In genomic region chr5:149331407-149332143, GRCm38 (mm10) we compare ENCODE assay signal across 15 mouse cellular contexts.
DNase-seq lines count a peak whose midpoint lies in the region; ATAC-seq lines count a peak whose summit lies in the region.
"Had no signal": no experiment of that assay in that cellular context is flagged by ENCODE, and none has a peak within 500 bp of the region (broad histone marks: within the 10 kb centered on the region; RNA-seq: fewer than 3 reads in every experiment).

No protein-coding gene starts in this region.

- H3K27ac ChIP-seq in heart, embryonic 16.5 days (ENCODE audit: low read length): no peak overlapping the region
- 0 out of 2 replicates have a peak overlapping the region, but pooled peaks have one; percentile 2 for H3K27ac ChIP-seq in intestine, embryonic 16.5 days (ENCODE audit: low read length)
- H3K27ac ChIP-seq in midbrain, embryonic 14.5 days (replicated peaks; ENCODE audit: low read depth, low read length): no peak overlapping the region
- H3K27ac ChIP-seq: hindbrain, postnatal 0 days; left cerebral cortex, adult 2 months; macrophage had no signal

- 0 out of 2 replicates have a peak overlapping the region, but pooled peaks have one; percentile 22 for H3K9ac ChIP-seq in heart, embryonic 16.5 days (ENCODE audit: low read length)
- peak overlapping the region; percentile 20; the same call in 1 of the 2 replicates for H3K9ac ChIP-seq in intestine, embryonic 16.5 days (ENCODE audit: low read depth, low read length)
- H3K9ac ChIP-seq in midbrain, embryonic 14.5 days (replicated peaks; ENCODE audit: low read length): no peak overlapping the region

- intact Hi-C loops in left cerebral cortex, postnatal 25 days (cut with DNase I): no loop called here

- no peaks in the 10 kb centered on the region for H3K36me3 ChIP-seq in heart, embryonic 16.5 days (ENCODE audit: control insufficient read depth, insufficient read depth)
- no peaks in the 10 kb centered on the region for H3K36me3 ChIP-seq in intestine, embryonic 16.5 days (ENCODE audit: control insufficient read depth, insufficient read depth, low read length)
- no peaks in the 10 kb centered on the region for H3K36me3 ChIP-seq in midbrain, embryonic 14.5 days (ENCODE audit: control insufficient read depth, insufficient read depth, low read length)

- no peaks in the 10 kb centered on the region for H3K9me3 ChIP-seq in heart, embryonic 16.5 days (replicated peaks; ENCODE audit: control insufficient read depth, low read length)
- H3K9me3 ChIP-seq in intestine, embryonic 16.5 days (ENCODE audit: control insufficient read depth, low read length): no peaks in the 10 kb centered on the region
- H3K9me3 ChIP-seq in midbrain, embryonic 14.5 days (ENCODE audit: control insufficient read depth, low read length): no peaks in the 10 kb centered on the region

- no peak overlapping the region for H3K4me3 ChIP-seq in heart, embryonic 16.5 days (ENCODE audit: low read length)
- no peak overlapping the region for H3K4me3 ChIP-seq in intestine, embryonic 16.5 days (ENCODE audit: low read length)
- no peak overlapping the region for H3K4me3 ChIP-seq in midbrain, embryonic 14.5 days (replicated peaks; ENCODE audit: low read depth, low read length)
- H3K4me3 ChIP-seq: left cerebral cortex, adult 2 months had no signal

- WGBS in heart, embryonic 16.5 days: 50% methylated on average over 10 of the region's 10 CpGs
- 37% methylated on average over 10 of the region's 10 CpGs for WGBS in intestine, embryonic 16.5 days
- 72% methylated on average over 10 of the region's 10 CpGs for WGBS in midbrain, embryonic 14.5 days

- DNase-seq in heart, adult 8-10 months (ENCODE audit: low spot score): no peak
- DNase-seq in embryo, embryonic 11 days: peak; percentile 74
- DNase-seq in kidney, postnatal 4 days: peak; percentile 35 to 50
- no peak for DNase-seq in ovary, postnatal 14 days (ENCODE audit: low spot score)
- DNase-seq in left cerebral cortex, postnatal 25 days (ENCODE audit: low spot score in 2 of 2): no peak
- no peak for DNase-seq in midbrain, embryonic 14.5 days
- DNase-seq: adrenal gland, adult 2 months; cerebellum, adult 11 months; gastrocnemius, postnatal 25 days; retina, postnatal 1 day had no signal

- H3K4me2 ChIP-seq in heart, embryonic 16.5 days (ENCODE audit: low read depth, low read length): no peak overlapping the region
- H3K4me2 ChIP-seq in intestine, embryonic 16.5 days (ENCODE audit: low read depth, low read length): no peak overlapping the region
- H3K4me2 ChIP-seq in midbrain, embryonic 14.5 days (ENCODE audit: low read length): no peak overlapping the region

- H3K4me1 ChIP-seq in heart, embryonic 16.5 days (ENCODE audit: control insufficient read depth, insufficient read depth, low read length): peaks cover 5% of the 10 kb centered on the region; the same call in 1 of the 2 replicates
- H3K4me1 ChIP-seq in intestine, embryonic 16.5 days (ENCODE audit: control insufficient read depth, insufficient read depth, low read length): peaks cover 15% of the 10 kb centered on the region
- H3K4me1 ChIP-seq in midbrain, embryonic 14.5 days (ENCODE audit: control insufficient read depth, insufficient read depth, low read length): 0 out of 2 replicates have a peak, but pooled peaks cover 9% of the 10 kb centered on the region

- no peak for ATAC-seq in heart, embryonic 16.5 days (replicated peaks; ENCODE audit: extremely low read depth, insufficient read depth, low FRiP score)
- no peak; the same call in 1 of the 2 replicates for ATAC-seq in intestine, embryonic 16.5 days
- ATAC-seq in midbrain, embryonic 14.5 days (ENCODE audit: low FRiP score, low TSS enrichment): no peak
- ATAC-seq: hindbrain, postnatal 0 days had no signal

- H3K27me3 ChIP-seq in heart, embryonic 16.5 days (ENCODE audit: control insufficient read depth, insufficient read depth, low read length): peaks cover 2% of the 10 kb centered on the region; the same call in 1 of the 2 replicates
- H3K27me3 ChIP-seq in intestine, embryonic 16.5 days (replicated peaks; ENCODE audit: control insufficient read depth, insufficient read depth, low read length): no peaks in the 10 kb centered on the region
- no peaks in the 10 kb centered on the region for H3K27me3 ChIP-seq in midbrain, embryonic 14.5 days (ENCODE audit: control insufficient read depth, insufficient read depth, low read length)

Comparison
In these comparisons a context has a peak if more than half of its experiments do, and no peak if none do; other contexts are left out.
1. DNase-seq: peak in embryo, embryonic 11 days (single experiment) and kidney, postnatal 4 days (2 of 2); none in heart, adult 8-10 months (single experiment), ovary, postnatal 14 days (single experiment), left cerebral cortex, postnatal 25 days (0 of 2) and midbrain, embryonic 14.5 days (single experiment).